Mouse (Mus musculus) embryonic facial prominence, embryonic 15.5 days (tissue): ENCODE data around the gene Med10. TPM values are rescaled to one million over a fixed set of nuclear protein-coding genes. Genes with fewer than 3 reads are reported as not detected.

ENCODE experiments used
- ATAC-seq: fragments of 200-750 bp; cut with Nextera tagmentation; 2 replicates; pipeline ENCODE4 v1.8.0; 2017; ENCODE audit warnings: low read depth, moderate TSS enrichment; ENCODE audit not compliant: insufficient number of reproducible peaks, low FRiP score, low TSS enrichment
- H3K27ac ChIP-seq: fragments of 300-500 bp; sonication (generic); replicated peaks from 2 replicates; pipeline ENCODE4 v1.5.1; 2015; ENCODE audit warnings: mild to moderate bottlenecking, inconsistent platforms
- H3K27me3 ChIP-seq: fragments of 300-500 bp; sonication (generic); 2 replicates; pipeline ENCODE4 v1.6.1; 2015; ENCODE audit warnings: inconsistent platforms
- H3K36me3 ChIP-seq: fragments of 300-500 bp; sonication (generic); 2 replicates; pipeline ENCODE4 v1.6.1; 2015; ENCODE audit warnings: mild to moderate bottlenecking, inconsistent platforms
- H3K4me1 ChIP-seq: fragments of 300-500 bp; sonication (generic); 2 replicates; pipeline ENCODE4 v1.6.1; 2015; ENCODE audit warnings: inconsistent platforms
- H3K4me2 ChIP-seq: fragments of 300-500 bp; sonication (generic); replicated peaks from 2 replicates; pipeline ENCODE4 v1.6.1; 2015; ENCODE audit warnings: mild to moderate bottlenecking, inconsistent platforms
- H3K4me3 ChIP-seq: fragments of 300-500 bp; sonication (generic); replicated peaks from 2 replicates; pipeline ENCODE4 v1.5.1; 2015; ENCODE audit warnings: mild to moderate bottlenecking, inconsistent platforms
- H3K9ac ChIP-seq: fragments of 300-500 bp; sonication (generic); 2 replicates; pipeline ENCODE4 v1.6.1; 2015; ENCODE audit warnings: inconsistent platforms
- H3K9me3 ChIP-seq: fragments of 300-500 bp; sonication (generic); replicated peaks from 2 replicates; pipeline ENCODE4 v1.6.1; 2016; ENCODE audit warnings: inconsistent platforms
- WGBS: fragments of 180-500 bp; shearing (Covaris S2); methylation state at CpG from one replicate; pipeline ENCODE4 v1.1.7; 2015; 5-methylcytosine and 5-hydroxymethylcytosine counted together
- polyA plus RNA-seq: library from polyadenylated mRNA; unstranded; fragments of >200 nt; fragmentation: Nextera tagmentation; extraction: Ambion mirVana; gene quantifications from 2 replicates; pipeline ENCODE4 v1.2.1, GENCODE M21; 2015

The Med10 gene
- polyA plus RNA-seq, 1 experiment from 2014 or later, result 129 TPM

DNA sequence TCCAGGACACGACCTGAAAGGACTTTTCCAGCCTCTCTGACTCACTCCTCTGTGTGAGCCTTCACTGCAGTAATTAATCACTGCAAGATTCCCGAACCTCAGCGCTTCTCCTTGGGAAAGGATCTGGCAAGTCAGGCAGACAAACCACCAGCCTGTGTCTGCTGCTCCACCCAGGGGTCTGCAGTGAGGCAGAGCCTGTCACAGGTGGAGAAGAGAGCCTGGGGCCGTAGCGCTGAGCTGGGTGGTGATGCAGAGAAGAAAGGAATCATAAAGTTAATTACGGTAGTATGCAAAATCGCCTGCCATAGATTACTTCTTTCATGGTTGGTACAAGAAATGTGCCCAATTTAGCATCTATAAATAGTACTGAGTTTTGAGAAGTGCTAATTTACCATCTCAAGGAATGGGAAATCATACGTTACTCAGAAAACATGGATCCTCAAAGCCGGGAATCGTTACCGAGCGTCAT is 9.6 kb upstream of the Med10 start:
- WGBS, result 43% methylated on average over 12 of the region's 12 CpGs
- H3K36me3 ChIP-seq, result no peaks in the 10 kb centered on the region
- H3K9ac ChIP-seq, result no peak overlapping the region
- no peak overlapping the region for H3K4me3 ChIP-seq
- no peaks in the 10 kb centered on the region for H3K9me3 ChIP-seq
- H3K4me1 ChIP-seq, result no peaks in the 10 kb centered on the region
- ATAC-seq, result no peak
- no peaks in the 10 kb centered on the region for H3K27me3 ChIP-seq
- no peak overlapping the region for H3K27ac ChIP-seq
- no peak overlapping the region for H3K4me2 ChIP-seq

GRCm38 (mm10) chr13:69794808-69795207 is 7.4 kb upstream of the Med10 start:
- 58% methylated on average over 7 of the region's 7 CpGs for WGBS
- Histone ChIP-seq H3K36me3 (no peaks in the 10 kb centered on the region), H3K4me1 (no peaks in the 10 kb centered on the region), H3K27me3 (no peaks in the 10 kb centered on the region), H3K9ac (no peak overlapping the region), H3K9me3 (no peaks in the 10 kb centered on the region), H3K4me3 (no peak overlapping the region), H3K27ac (no peak overlapping the region), H3K4me2 (no peak overlapping the region)
- no peak for ATAC-seq

- Histone ChIP-seq H3K4me2 (peak overlapping the region; percentile 90), H3K36me3 (peaks cover 20% of the 10 kb centered on the region), H3K9ac (peak overlapping the region; percentile 90), H3K9me3 (no peaks in the 10 kb centered on the region), H3K4me3 (peak overlapping the region; percentile 98), H3K27ac (0 out of 2 replicates have a peak overlapping the region, but pooled peaks have one; percentile 48), H3K4me1 (peaks cover 19% of the 10 kb centered on the region), H3K27me3 (peaks cover 5% of the 10 kb centered on the region; the same call in 1 of the 2 replicates)
- ATAC-seq, result peak; percentile 92
- WGBS, result 1% methylated on average over 55 of the region's 55 CpGs
Observed at GRCm38 (mm10) chr13:69809681-69810611, 7.8 kb downstream of the Med10 start.

DNA sequence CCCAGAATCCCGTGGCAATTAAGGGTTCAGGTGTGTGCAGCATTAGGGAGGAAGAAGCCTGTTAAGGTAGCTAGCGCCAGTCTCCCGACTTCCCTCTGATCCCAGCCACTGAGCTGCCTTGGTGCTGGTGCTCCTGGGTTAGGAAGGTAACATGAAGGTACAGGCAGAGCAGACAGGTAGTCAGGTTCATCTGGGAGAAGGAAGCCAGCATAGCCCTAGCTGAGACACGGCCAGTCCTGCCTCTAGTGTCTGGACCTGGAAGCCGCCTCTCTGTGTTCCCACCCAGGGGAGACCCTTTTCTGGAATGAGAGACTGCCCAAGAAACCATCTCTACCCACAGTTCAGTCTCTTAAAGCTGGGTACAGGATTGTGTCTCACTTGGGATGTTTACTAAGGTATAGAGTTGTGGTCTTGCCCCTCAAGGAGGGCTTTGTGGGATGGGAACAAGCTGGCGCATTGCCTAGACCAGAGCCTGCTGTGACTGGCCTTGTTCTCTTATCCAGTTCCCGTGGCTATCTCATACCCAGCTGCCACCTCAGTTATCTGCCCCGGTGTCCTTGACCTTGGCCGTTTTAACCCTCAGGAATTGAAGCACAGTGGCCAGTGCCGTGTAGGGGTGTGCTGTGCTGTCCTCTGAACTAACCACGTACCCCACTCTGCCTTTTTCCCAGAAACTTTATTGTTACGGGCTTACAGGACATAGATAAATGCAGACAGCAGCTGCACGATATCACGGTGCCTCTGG is 8.9 kb downstream of the Med10 start:
- 89% methylated on average over 14 of the region's 14 CpGs for WGBS
- Histone ChIP-seq H3K9me3 (no peaks in the 10 kb centered on the region), H3K9ac (peak overlapping the region; percentile 90), H3K4me3 (peak overlapping the region; percentile 98), H3K4me1 (peaks cover 19% of the 10 kb centered on the region), H3K27me3 (0 out of 2 replicates have a peak, but pooled peaks cover under 1% of the 10 kb centered on the region), H3K4me2 (peak overlapping the region; percentile 90), H3K36me3 (peaks cover 29% of the 10 kb centered on the region), H3K27ac (no peak overlapping the region)
- no peak for ATAC-seq

GRCm38 (mm10) chr13:69813870-69814269 is 11.7 kb downstream of the Med10 start:
- Histone ChIP-seq H3K4me2 (no peak overlapping the region), H3K4me1 (peaks cover 19% of the 10 kb centered on the region), H3K9ac (no peak overlapping the region), H3K9me3 (no peaks in the 10 kb centered on the region), H3K36me3 (peaks cover 42% of the 10 kb centered on the region), H3K27me3 (no peaks in the 10 kb centered on the region), H3K4me3 (no peak overlapping the region), H3K27ac (no peak overlapping the region)
- 90% methylated on average over 5 of the region's 5 CpGs for WGBS
- ATAC-seq, result no peak

DNA sequence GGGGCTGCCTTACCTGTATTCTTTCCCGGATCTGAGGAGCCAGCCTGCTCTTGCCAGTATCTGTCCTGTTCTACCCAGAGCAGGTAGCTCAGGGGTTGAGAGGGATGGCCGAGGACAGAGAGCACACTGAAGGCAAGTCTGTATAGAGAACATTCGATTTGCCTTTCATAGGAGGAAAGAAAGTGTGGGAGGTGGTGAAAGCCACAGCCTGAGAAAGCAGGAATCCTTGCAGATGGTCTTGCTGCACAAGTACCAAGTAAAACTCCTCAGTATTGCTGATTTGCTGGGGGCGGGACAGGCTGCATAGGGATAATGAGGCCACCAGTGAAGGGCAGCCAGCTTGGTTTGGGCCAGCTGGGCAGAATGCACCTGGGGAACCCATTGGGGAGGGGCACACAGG is 16.1 kb downstream of the Med10 start:
- no peaks in the 10 kb centered on the region for H3K4me1 ChIP-seq
- no peak overlapping the region for H3K27ac ChIP-seq
- no peak overlapping the region for H3K9ac ChIP-seq
- no peak overlapping the region for H3K4me3 ChIP-seq
- 92% methylated on average over 4 of the region's 4 CpGs for WGBS
- peaks cover 38% of the 10 kb centered on the region for H3K36me3 ChIP-seq
- no peak for ATAC-seq
- no peaks in the 10 kb centered on the region for H3K9me3 ChIP-seq
- H3K27me3 ChIP-seq, result no peaks in the 10 kb centered on the region
- H3K4me2 ChIP-seq, result no peak overlapping the region

GRCm38 (mm10) chr13:69821169-69821822 is 19.1 kb downstream of the Med10 start:
- ATAC-seq, result no peak
- Histone ChIP-seq H3K9me3 (no peaks in the 10 kb centered on the region), H3K36me3 (peaks cover 11% of the 10 kb centered on the region), H3K27ac (no peak overlapping the region), H3K4me3 (no peak overlapping the region), H3K4me1 (no peaks in the 10 kb centered on the region), H3K27me3 (no peaks in the 10 kb centered on the region), H3K9ac (no peak overlapping the region), H3K4me2 (no peak overlapping the region)
- WGBS, result 37% methylated on average over 3 of the region's 3 CpGs

DNA sequence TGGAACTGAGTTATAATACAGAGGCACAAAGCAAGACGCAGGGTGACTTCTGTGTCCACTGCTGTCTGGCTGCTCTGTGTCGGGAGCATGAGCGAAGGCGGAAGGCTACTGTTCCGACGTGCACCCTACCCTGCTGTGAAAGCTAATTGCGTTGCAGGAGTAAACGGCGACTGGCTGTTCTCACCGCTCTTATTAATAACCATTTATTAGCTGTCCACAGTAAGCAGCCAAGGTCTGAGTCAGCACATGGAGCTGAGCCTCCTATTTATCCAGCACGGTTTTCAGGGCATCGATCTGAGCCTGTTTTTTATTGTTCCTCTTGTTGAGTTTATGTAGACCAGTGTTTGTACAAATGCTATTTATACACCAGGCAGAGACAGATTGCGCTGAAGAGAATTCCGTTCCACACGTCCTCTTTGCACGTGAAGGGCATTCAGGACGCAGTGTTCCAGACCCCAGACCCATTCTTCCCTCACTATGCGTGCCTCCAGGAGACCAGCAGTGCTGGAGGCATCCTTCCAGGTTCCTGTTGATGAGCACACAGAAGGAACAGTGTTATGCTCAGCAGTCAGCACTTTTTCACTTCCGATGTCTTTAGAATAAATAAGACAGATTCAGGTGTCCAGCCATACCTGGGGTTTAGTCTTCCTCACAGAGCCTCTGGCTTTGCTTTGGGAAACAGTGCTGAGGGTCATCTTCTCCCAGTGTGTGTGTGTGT is 21.9 kb downstream of the Med10 start:
- no peak for ATAC-seq
- H3K9me3 ChIP-seq, result no peaks in the 10 kb centered on the region
- H3K4me3 ChIP-seq, result no peak overlapping the region
- 84% methylated on average over 19 of the region's 19 CpGs for WGBS
- H3K4me2 ChIP-seq, result no peak overlapping the region
- H3K27me3 ChIP-seq, result no peaks in the 10 kb centered on the region
- H3K9ac ChIP-seq, result no peak overlapping the region
- no peaks in the 10 kb centered on the region for H3K4me1 ChIP-seq
- H3K36me3 ChIP-seq, result no peaks in the 10 kb centered on the region
- no peak overlapping the region for H3K27ac ChIP-seq

GRCm38 (mm10) chr13:69825396-69826095 is 23.4 kb downstream of the Med10 start:
- H3K4me1 ChIP-seq, result no peaks in the 10 kb centered on the region
- H3K27ac ChIP-seq, result no peak overlapping the region
- H3K36me3 ChIP-seq, result no peaks in the 10 kb centered on the region
- no peaks in the 10 kb centered on the region for H3K9me3 ChIP-seq
- ATAC-seq, result no peak
- no peak overlapping the region for H3K4me2 ChIP-seq
- H3K27me3 ChIP-seq, result no peaks in the 10 kb centered on the region
- no peak overlapping the region for H3K9ac ChIP-seq
- H3K4me3 ChIP-seq, result no peak overlapping the region
- WGBS, result 54% methylated on average over 8 of the region's 8 CpGs

- Histone ChIP-seq H3K27ac (no peak overlapping the region), H3K9ac (no peak overlapping the region), H3K36me3 (no peaks in the 10 kb centered on the region), H3K4me1 (no peaks in the 10 kb centered on the region), H3K4me3 (no peak overlapping the region), H3K4me2 (no peak overlapping the region), H3K9me3 (no peaks in the 10 kb centered on the region), H3K27me3 (no peaks in the 10 kb centered on the region)
- WGBS, result 87% methylated on average over 8 of the region's 8 CpGs
- ATAC-seq, result no peak
Observed at GRCm38 (mm10) chr13:69830606-69831005, 28.4 kb downstream of the Med10 start.
